Mouse (Mus musculus): Measurements from ENCODE around the gene Bcl2l2. TPM values are rescaled to one million over a fixed set of nuclear protein-coding genes. Genes with fewer than 3 reads are reported as not detected.

Gene Bcl2l2
- 1.4 TPM for total RNA-seq (2023)

GRCm38 (mm10) chr14:54883154-54884021 lies at the start of gene Bcl2l2, which contains the start of gene Gm20521:
Gene Bcl2l2 (plus strand): TSS chr14:54883377.
Gene Gm20521 (plus strand): TSS chr14:54883441.

GRCm38 (mm10) chr14:54870861-54871260 lies 12.3 kb upstream of the Bcl2l2 start, which contains the start of gene Homez:
Gene Homez (minus strand): TSS chr14:54870961.

GRCm38 (mm10) chr14:54877048-54877715 lies 6.0 kb upstream of the Bcl2l2 start, which contains the start of gene Ppp1r3e:
Gene Ppp1r3e (minus strand): TSS chr14:54877550.

GRCm38 (mm10) chr14:54892200-54892599 lies 9.0 kb downstream of the Bcl2l2 start, which contains the start of gene Pabpn1:
Gene Pabpn1 (plus strand): TSS chr14:54892500.

GRCm38 (mm10) chr14:54912886-54913285 lies 29.7 kb downstream of the Bcl2l2 start, which contains the start of gene Slc22a17:
Gene Slc22a17 (minus strand): TSS chr14:54913132.

GRCm38 (mm10) chr14:54925349-54926342 lies 42.5 kb downstream of the Bcl2l2 start, which contains the start of gene Efs:
Gene Efs (minus strand): TSS chr14:54926126.

GRCm38 (mm10) chr14:54932645-54933150 lies 49.5 kb downstream of the Bcl2l2 start, which contains the start of gene Il25:
Gene Il25 (plus strand): TSS chr14:54932695.

GRCm38 (mm10) chr14:54935904-54936830 lies 53.0 kb downstream of the Bcl2l2 start, which contains the start of gene Cmtm5:
Gene Cmtm5 (plus strand): TSS chr14:54936261.

Other genes with a start within 250 kb of the Bcl2l2 start
- gene Gm17606, start 242.4 kb upstream of the Bcl2l2 start, total RNA-seq (2023) = not detected
- gene Cdh24, start 242.0 kb upstream of the Bcl2l2 start, total RNA-seq (2023) = 13.5 TPM
- gene 1700123O20Rik, start 197.2 kb upstream of the Bcl2l2 start, total RNA-seq (2023) = 34.4 TPM
- 601 TPM for gene Acin1, start 196.4 kb upstream of the Bcl2l2 start, total RNA-seq (2023)
- not detected for gene Gm29776, start 184.5 kb upstream of the Bcl2l2 start, total RNA-seq (2023)
- not detected for gene Cebpe, start 171.2 kb upstream of the Bcl2l2 start, total RNA-seq (2023)
- 0.85 TPM for gene Slc7a8, start 101.4 kb upstream of the Bcl2l2 start, total RNA-seq (2023)
- gene Rnf212b, start 69.2 kb upstream of the Bcl2l2 start, total RNA-seq (2023) = not detected
- gene Homez, start 12.4 kb upstream of the Bcl2l2 start, total RNA-seq (2023) = 3.3 TPM
- 17.4 TPM for gene Ppp1r3e, start 5.8 kb upstream of the Bcl2l2 start, total RNA-seq (2023)
- not detected for gene Gm20521, start 64 bp downstream of the Bcl2l2 start, total RNA-seq (2023)
- gene Pabpn1, start 9.1 kb downstream of the Bcl2l2 start, total RNA-seq (2023) = 243 TPM
- 2.0 TPM for gene Slc22a17, start 29.8 kb downstream of the Bcl2l2 start, total RNA-seq (2023)
- gene Efs, start 42.7 kb downstream of the Bcl2l2 start, total RNA-seq (2023) = not detected
- gene Il25, start 49.3 kb downstream of the Bcl2l2 start, total RNA-seq (2023) = not detected
- not detected for gene Cmtm5, start 52.9 kb downstream of the Bcl2l2 start, total RNA-seq (2023)
- not detected for gene Myh6, start 83.5 kb downstream of the Bcl2l2 start, total RNA-seq (2023)
- not detected for gene Gm17428, start 93.6 kb downstream of the Bcl2l2 start, total RNA-seq (2023)
- not detected for gene Myh7, start 111.2 kb downstream of the Bcl2l2 start, total RNA-seq (2023)
- gene Ngdn, start 132.1 kb downstream of the Bcl2l2 start, total RNA-seq (2023) = 92.5 TPM
- gene Zfhx2, start 208.9 kb downstream of the Bcl2l2 start, total RNA-seq (2023) = 21.5 TPM
- 4.0 TPM for gene Thtpa, start 211.4 kb downstream of the Bcl2l2 start, total RNA-seq (2023)
- gene Ap1g2, start 223.2 kb downstream of the Bcl2l2 start, total RNA-seq (2023) = 104 TPM
- not detected for gene Jph4, start 233.6 kb downstream of the Bcl2l2 start, total RNA-seq (2023)

Data from CD4-positive naive resting alpha-beta T cell, adult 76 days (primary cell).